Mouse (Mus musculus) limb, embryonic 12.5 days (tissue): Measurements from ENCODE around the gene Mmab. TPM values are rescaled to one million over a fixed set of nuclear protein-coding genes. Genes with fewer than 3 reads are reported as not detected.

Experiments
- ATAC-seq: fragments of 200-750 bp; cut with Nextera tagmentation; 2 replicates; pipeline ENCODE4 v1.8.0; 2017; ENCODE audit warnings: low read depth, moderate TSS enrichment; ENCODE audit not compliant: insufficient number of reproducible peaks, insufficient read depth, low FRiP score, low TSS enrichment
- H3K27ac ChIP-seq: fragments of 300-500 bp; sonication (generic); 2 replicates; pipeline ENCODE4 v1.5.1; 2016; ENCODE audit warnings: mild to moderate bottlenecking, moderate library complexity
- H3K27me3 ChIP-seq: fragments of 300-500 bp; sonication (generic); 2 replicates; pipeline ENCODE4 v1.6.1; 2016; ENCODE audit warnings: mild to moderate bottlenecking, moderate library complexity
- H3K36me3 ChIP-seq: fragments of 300-500 bp; sonication (generic); 2 replicates; pipeline ENCODE4 v1.6.1; 2016; ENCODE audit warnings: mild to moderate bottlenecking, moderate library complexity
- H3K4me1 ChIP-seq: fragments of 300-500 bp; sonication (generic); replicated peaks from 2 replicates; pipeline ENCODE4 v1.6.1; 2016
- H3K4me2 ChIP-seq: fragments of 300-500 bp; sonication (generic); 2 replicates; pipeline ENCODE4 v1.6.1; 2016; ENCODE audit warnings: mild to moderate bottlenecking, moderate library complexity
- H3K4me3 ChIP-seq: fragments of 300-500 bp; sonication (generic); replicated peaks from 2 replicates; pipeline ENCODE4 v1.5.1; 2016; ENCODE audit warnings: mild to moderate bottlenecking
- H3K9ac ChIP-seq: fragments of 300-500 bp; sonication (generic); replicated peaks from 2 replicates; pipeline ENCODE4 v1.6.1; 2016; ENCODE audit warnings: mild to moderate bottlenecking, moderate library complexity
- H3K9me3 ChIP-seq: fragments of 300-500 bp; sonication (generic); 2 replicates; pipeline ENCODE4 v1.6.1; 2016; ENCODE audit warnings: mild to moderate bottlenecking, moderate library complexity
- WGBS: fragments of 180-500 bp; shearing (Covaris S2); methylation state at CpG from one replicate; pipeline ENCODE4 v1.1.7; 2016; 5-methylcytosine and 5-hydroxymethylcytosine counted together
- polyA plus RNA-seq: library from polyadenylated mRNA; unstranded; fragments of >200 nt; fragmentation: Nextera tagmentation; extraction: Ambion mirVana; gene quantifications from 2 replicates; pipeline ENCODE4 v1.2.1, GENCODE M21; 2016

The Mmab gene
- polyA plus RNA-seq, 1 experiment from 2014 or later: 36.0 TPM

- Histone ChIP-seq H3K4me2 (peak overlapping the region; percentile 60), H3K4me3 (peak overlapping the region; percentile 32), H3K36me3 (no peaks in the 10 kb centered on the region), H3K9ac (peak overlapping the region; percentile 58), H3K9me3 (peaks cover 6% of the 10 kb centered on the region; the same call in 1 of the 2 replicates), H3K27me3 (0 out of 2 replicates have a peak, but pooled peaks cover 5% of the 10 kb centered on the region), H3K27ac (0 out of 2 replicates have a peak overlapping the region, but pooled peaks have one; percentile 66), H3K4me1 (peaks cover 26% of the 10 kb centered on the region)
- ATAC-seq: no peak
- WGBS: 6% methylated on average over 11 of the region's 11 CpGs
These were observed 23.2 kb upstream of the Mmab start for GRCm38 (mm10) chr5:114467019-114467418.

GRCm38 (mm10) chr5:114465641-114466040 is 21.8 kb upstream of the Mmab start:
- no peak overlapping the region for H3K4me3 ChIP-seq
- H3K36me3 ChIP-seq: no peaks in the 10 kb centered on the region
- no peak for ATAC-seq
- H3K4me1 ChIP-seq: peaks cover 31% of the 10 kb centered on the region
- H3K27me3 ChIP-seq: 0 out of 2 replicates have a peak, but pooled peaks cover 5% of the 10 kb centered on the region
- H3K27ac ChIP-seq: no peak overlapping the region
- H3K4me2 ChIP-seq: no peak overlapping the region
- no peak overlapping the region for H3K9ac ChIP-seq
- 37% methylated on average over 7 of the region's 7 CpGs for WGBS
- no peaks in the 10 kb centered on the region for H3K9me3 ChIP-seq

GRCm38 (mm10) chr5:114464561-114464960 is 20.7 kb upstream of the Mmab start:
- 85% methylated on average over 2 of the region's 2 CpGs for WGBS
- H3K27ac ChIP-seq: no peak overlapping the region
- 0 out of 2 replicates have a peak, but pooled peaks cover 5% of the 10 kb centered on the region for H3K27me3 ChIP-seq
- H3K9ac ChIP-seq: no peak overlapping the region
- no peaks in the 10 kb centered on the region for H3K9me3 ChIP-seq
- H3K36me3 ChIP-seq: no peaks in the 10 kb centered on the region
- no peak overlapping the region for H3K4me2 ChIP-seq
- no peak overlapping the region for H3K4me3 ChIP-seq
- peaks cover 31% of the 10 kb centered on the region for H3K4me1 ChIP-seq
- no peak for ATAC-seq

- no peaks in the 10 kb centered on the region for H3K36me3 ChIP-seq
- H3K4me3 ChIP-seq: no peak overlapping the region
- WGBS: 81% methylated on average over 24 of the region's 24 CpGs
- no peaks in the 10 kb centered on the region for H3K9me3 ChIP-seq
- no peak for ATAC-seq
- no peak overlapping the region for H3K4me2 ChIP-seq
- H3K27ac ChIP-seq: no peak overlapping the region
- H3K9ac ChIP-seq: no peak overlapping the region
- H3K27me3 ChIP-seq: peaks cover 2% of the 10 kb centered on the region; the same call in 1 of the 2 replicates
- peaks cover 24% of the 10 kb centered on the region for H3K4me1 ChIP-seq
These were observed 18.5 kb upstream of the Mmab start for GRCm38 (mm10) chr5:114462067-114463040.

GRCm38 (mm10) chr5:114461238-114461637 is 17.4 kb upstream of the Mmab start:
- no peak overlapping the region for H3K9ac ChIP-seq
- peaks cover under 1% of the 10 kb centered on the region; the same call in 1 of the 2 replicates for H3K36me3 ChIP-seq
- H3K4me1 ChIP-seq: peaks cover 14% of the 10 kb centered on the region
- H3K9me3 ChIP-seq: no peaks in the 10 kb centered on the region
- no peak overlapping the region for H3K27ac ChIP-seq
- no peak overlapping the region for H3K4me3 ChIP-seq
- no peaks in the 10 kb centered on the region; the same call in 1 of the 2 replicates for H3K27me3 ChIP-seq
- WGBS: 4% methylated on average over 7 of the region's 7 CpGs
- H3K4me2 ChIP-seq: no peak overlapping the region
- no peak for ATAC-seq

- ATAC-seq: no peak
- no peak overlapping the region for H3K9ac ChIP-seq
- no peaks in the 10 kb centered on the region; the same call in 1 of the 2 replicates for H3K27me3 ChIP-seq
- 0 out of 2 replicates have a peak, but pooled peaks cover 5% of the 10 kb centered on the region for H3K4me1 ChIP-seq
- peaks cover 37% of the 10 kb centered on the region; the same call in 1 of the 2 replicates for H3K36me3 ChIP-seq
- no peaks in the 10 kb centered on the region for H3K9me3 ChIP-seq
- 80% methylated on average over 16 of the region's 16 CpGs for WGBS
- no peak overlapping the region for H3K4me3 ChIP-seq
- H3K27ac ChIP-seq: no peak overlapping the region
- no peak overlapping the region for H3K4me2 ChIP-seq
These were observed 13.2 kb upstream of the Mmab start for GRCm38 (mm10) chr5:114456995-114457605.

GRCm38 (mm10) chr5:114456287-114456686 is 12.4 kb upstream of the Mmab start:
- Histone ChIP-seq H3K4me1 (0 out of 2 replicates have a peak, but pooled peaks cover 4% of the 10 kb centered on the region), H3K27me3 (no peaks in the 10 kb centered on the region; the same call in 1 of the 2 replicates), H3K4me3 (no peak overlapping the region), H3K9me3 (no peaks in the 10 kb centered on the region), H3K9ac (no peak overlapping the region), H3K4me2 (no peak overlapping the region), H3K36me3 (peaks cover 44% of the 10 kb centered on the region), H3K27ac (no peak overlapping the region)
- ATAC-seq: no peak
- WGBS: 65% methylated on average over 9 of the region's 9 CpGs

GRCm38 (mm10) chr5:114449011-114449410 is 5.2 kb upstream of the Mmab start:
- ATAC-seq: no peak
- WGBS: 88% methylated on average over 4 of the region's 4 CpGs
- no peak overlapping the region for H3K27ac ChIP-seq
- no peaks in the 10 kb centered on the region for H3K27me3 ChIP-seq
- H3K9ac ChIP-seq: no peak overlapping the region
- no peak overlapping the region for H3K4me3 ChIP-seq
- H3K4me1 ChIP-seq: peaks cover 8% of the 10 kb centered on the region
- no peak overlapping the region for H3K4me2 ChIP-seq
- no peaks in the 10 kb centered on the region for H3K9me3 ChIP-seq
- peaks cover 73% of the 10 kb centered on the region for H3K36me3 ChIP-seq

GRCm38 (mm10) chr5:114444368-114444692 is 470 bp upstream of the Mmab start:
- Histone ChIP-seq H3K4me3 (peak overlapping the region; percentile 66), H3K4me1 (peaks cover 8% of the 10 kb centered on the region), H3K9me3 (no peaks in the 10 kb centered on the region), H3K9ac (peak overlapping the region; percentile 69), H3K36me3 (peaks cover 36% of the 10 kb centered on the region), H3K27me3 (no peaks in the 10 kb centered on the region), H3K4me2 (peak overlapping the region; percentile 83), H3K27ac (no peak overlapping the region)
- no peak; the same call in 1 of the 2 replicates for ATAC-seq
- under 1% methylated on average over 21 of the region's 21 CpGs for WGBS

GRCm38 (mm10) chr5:114435588-114435987 is 8.3 kb downstream of the Mmab start:
- Histone ChIP-seq H3K27ac (no peak overlapping the region), H3K27me3 (no peaks in the 10 kb centered on the region), H3K4me1 (no peaks in the 10 kb centered on the region), H3K9me3 (no peaks in the 10 kb centered on the region), H3K4me2 (no peak overlapping the region), H3K4me3 (no peak overlapping the region), H3K36me3 (peaks cover 46% of the 10 kb centered on the region), H3K9ac (no peak overlapping the region)
- ATAC-seq: no peak
- WGBS: 93% methylated on average over 14 of the region's 14 CpGs

GRCm38 (mm10) chr5:114434359-114434758 is 9.5 kb downstream of the Mmab start:
- 91% methylated on average over 8 of the region's 8 CpGs for WGBS
- no peaks in the 10 kb centered on the region for H3K27me3 ChIP-seq
- no peak for ATAC-seq

More at GRCm38 (mm10) chr5:114434359-114434758, 9.5 kb downstream of the Mmab start:
- H3K4me1 ChIP-seq: peaks cover under 1% of the 10 kb centered on the region; the same call in 1 of the 2 replicates
- no peaks in the 10 kb centered on the region for H3K9me3 ChIP-seq
- no peak overlapping the region for H3K27ac ChIP-seq
- no peak overlapping the region for H3K4me3 ChIP-seq
- no peak overlapping the region for H3K9ac ChIP-seq
- H3K4me2 ChIP-seq: no peak overlapping the region
- H3K36me3 ChIP-seq: peaks cover 44% of the 10 kb centered on the region
